Mouse (Mus musculus): ENCODE results near the gene Trpc3.
"Not testable (repeated sequence)": the region's sequence is repeated elsewhere in the genome, so short reads cannot be mapped to it uniquely, and the experiment has no call there.

Gene Trpc3

DNA sequence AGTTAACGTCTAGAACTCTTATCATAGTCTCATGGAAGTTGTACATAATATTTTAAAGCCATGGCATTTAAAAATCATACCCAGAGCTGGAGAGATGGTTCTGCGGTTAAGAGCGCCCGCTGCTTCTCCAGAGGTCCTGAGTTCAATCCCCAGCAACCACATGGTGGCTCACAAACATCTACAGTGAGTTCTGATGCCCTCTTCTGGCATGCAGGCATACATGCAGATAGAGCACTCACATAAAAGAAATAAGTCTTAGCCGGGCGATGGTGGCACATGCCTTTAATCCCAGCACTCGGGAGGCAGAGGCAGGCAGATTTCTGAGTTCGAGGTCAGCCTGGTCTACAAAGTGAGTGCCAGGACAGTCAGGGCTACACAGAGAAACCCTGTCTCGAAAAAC, 90.2 kb downstream of the Trpc3 start:
- DNase-seq (ENCODE audit: inconsistent ontology term), result not testable (repeated sequence)

DNA sequence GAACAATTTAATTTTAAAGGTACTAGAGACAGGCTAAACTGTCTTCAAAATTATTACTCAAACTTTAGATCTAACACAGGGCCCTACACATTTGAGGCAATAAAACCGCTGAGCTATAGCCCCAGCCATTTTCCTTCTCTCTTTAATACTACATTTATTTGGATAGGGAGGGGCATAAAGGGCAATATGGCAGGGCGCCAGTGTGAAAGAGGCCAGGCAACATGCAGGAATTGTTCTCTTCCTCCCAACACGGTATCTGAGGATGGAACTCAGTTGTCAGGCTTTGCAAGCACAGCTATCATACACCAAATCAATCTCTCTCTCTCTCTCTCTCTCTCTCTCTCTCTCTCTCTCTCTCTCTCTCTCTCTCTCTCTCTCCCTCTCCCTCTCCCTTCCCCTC, 91.2 kb downstream of the Trpc3 start:
- DNase-seq (ENCODE audit: inconsistent ontology term), result no peak

DNA sequence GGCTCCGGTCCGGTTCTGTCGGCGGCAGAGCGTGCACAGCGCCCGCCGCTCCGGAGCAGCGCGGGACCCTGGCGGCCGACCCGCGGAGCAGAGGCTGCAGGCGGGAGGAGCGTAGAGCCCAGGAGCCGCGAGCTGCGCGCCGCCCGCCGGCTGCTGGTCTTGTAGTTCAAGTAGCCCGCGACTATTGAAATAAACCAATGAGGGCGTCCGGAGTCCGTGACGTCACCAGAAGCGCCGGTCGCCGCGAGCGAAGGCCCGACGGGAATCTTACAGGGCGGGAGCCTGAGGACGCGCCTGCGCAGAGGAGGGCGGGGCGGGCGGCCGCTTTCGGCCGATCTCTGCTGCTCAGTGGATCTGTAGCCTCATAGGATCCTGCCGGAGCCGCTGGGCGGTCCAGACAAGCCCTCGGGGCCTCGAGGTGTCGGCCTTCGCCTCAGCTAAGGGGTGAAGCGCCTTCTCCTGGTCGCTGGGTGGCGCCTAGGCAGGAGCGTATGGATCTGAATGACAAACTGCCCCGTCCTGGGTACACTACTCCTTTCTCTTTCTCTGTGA, 118.1 kb downstream of the Trpc3 start, which contains the start of gene Ccna2:
Gene Ccna2, minus strand, starts transcription at position 324 of the 552 bp plus-strand sequence.
- DNase-seq (ENCODE audit: inconsistent ontology term), result peak; percentile 99

DNA sequence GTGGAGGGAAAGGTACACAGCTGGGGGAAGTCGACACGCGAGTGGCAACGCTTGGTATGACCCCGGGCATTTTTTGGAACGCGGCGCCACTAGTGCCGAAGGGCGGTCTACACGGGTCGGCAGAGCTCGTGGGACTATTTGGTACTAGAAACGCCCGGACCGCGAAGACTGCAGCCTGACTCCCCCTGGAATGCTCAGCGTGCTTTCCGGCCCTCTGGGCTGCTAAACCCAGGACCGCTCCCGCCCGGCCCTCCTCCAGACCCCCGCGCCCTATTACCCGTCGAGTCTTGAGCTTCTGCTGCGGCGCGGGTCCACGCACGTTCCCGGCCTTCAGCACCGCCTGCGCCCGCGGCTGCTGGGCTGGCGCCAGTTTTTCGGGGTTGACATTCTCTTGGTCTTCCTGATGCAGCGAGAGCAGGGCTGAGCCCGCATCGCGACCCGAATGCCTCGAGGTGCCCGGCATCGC, 118.6 kb downstream of the Trpc3 start:
- no peak for DNase-seq (ENCODE audit: inconsistent ontology term)

All from Muller cell, postnatal 12 days (primary cell).